Mouse (Mus musculus) brain, embryonic 18.5 days (tissue): ENCODE data around the gene Slc39a13.
"Not testable (repeated sequence)": the region's sequence is repeated elsewhere in the genome, so short reads cannot be mapped to it uniquely, and the experiment has no call there.

Experiments
- DNase-seq: peaks from one replicate; pipeline ENCODE4 v3.0.0-alpha.2; 2012; ENCODE audit warnings: low read depth, low spot score

Gene Slc39a13

GRCm38 (mm10) chr2:91066455-91066854 is 3.8 kb downstream of the Slc39a13 start:
- DNase-seq, result no peak

- no peak for DNase-seq
Measured at GRCm38 (mm10) chr2:91065544-91065943, 4.7 kb downstream of the Slc39a13 start.

GRCm38 (mm10) chr2:91064211-91064610 is 6.0 kb downstream of the Slc39a13 start:
- DNase-seq, result no peak

GRCm38 (mm10) chr2:91062779-91063606 is 7.2 kb downstream of the Slc39a13 start:
- DNase-seq, result no peak

- DNase-seq, result no peak
Measured at GRCm38 (mm10) chr2:91061849-91062481, 8.3 kb downstream of the Slc39a13 start.

- no peak for DNase-seq
Measured at GRCm38 (mm10) chr2:91060544-91061355, 9.5 kb downstream of the Slc39a13 start.

- DNase-seq, result no peak
Measured at GRCm38 (mm10) chr2:91059376-91059775, 10.8 kb downstream of the Slc39a13 start.

GRCm38 (mm10) chr2:91058435-91058834 is 11.8 kb downstream of the Slc39a13 start:
- no peak for DNase-seq

- DNase-seq, result peak; percentile 87
Measured at GRCm38 (mm10) chr2:91053934-91054382, 16.3 kb downstream of the Slc39a13 start, which contains the start of gene Psmc3. Gene Psmc3 (plus strand): TSS chr2:91054009.

GRCm38 (mm10) chr2:91053181-91053933 is 16.9 kb downstream of the Slc39a13 start:
- no peak for DNase-seq

- no peak for DNase-seq
Measured at GRCm38 (mm10) chr2:91052752-91053151, 17.5 kb downstream of the Slc39a13 start.

GRCm38 (mm10) chr2:91051917-91052316 is 18.3 kb downstream of the Slc39a13 start:
- no peak for DNase-seq

GRCm38 (mm10) chr2:91047359-91047758 is 22.9 kb downstream of the Slc39a13 start:
- no peak for DNase-seq

- DNase-seq, result not testable (repeated sequence)
Measured at GRCm38 (mm10) chr2:91045805-91046204, 24.4 kb downstream of the Slc39a13 start.

GRCm38 (mm10) chr2:91044727-91045126 is 25.5 kb downstream of the Slc39a13 start:
- DNase-seq, result no peak

- DNase-seq, result no peak
Measured at GRCm38 (mm10) chr2:91042651-91043398, 27.4 kb downstream of the Slc39a13 start.

- no peak for DNase-seq
Measured at GRCm38 (mm10) chr2:91041786-91042185, 28.4 kb downstream of the Slc39a13 start.

- no peak for DNase-seq
Measured at GRCm38 (mm10) chr2:91035385-91035784, 34.8 kb downstream of the Slc39a13 start, which contains the start of gene Rapsn. Gene Rapsn (plus strand): TSS chr2:91035620.

GRCm38 (mm10) chr2:91033000-91033399 is 37.2 kb downstream of the Slc39a13 start:
- no peak for DNase-seq

- no peak for DNase-seq
Measured at GRCm38 (mm10) chr2:91031216-91031615, 39.0 kb downstream of the Slc39a13 start.
